In genomic region chr11:76494360-76495126, GRCm38 (mm10) we compare ENCODE assay signal across 8 mouse cellular contexts.
DNase-seq lines count a peak whose midpoint lies in the region; ATAC-seq lines count a peak whose summit lies in the region.

No protein-coding gene starts in this region.

- H3K4me1 ChIP-seq in intestine, embryonic 14.5 days (replicated peaks; ENCODE audit: control insufficient read depth, insufficient read depth, low read length): peaks cover 54% of the 10 kb centered on the region

- intact Hi-C loops in left cerebral cortex, postnatal 36 days (cut with DNase I): loop anchor here (5.0 kb wide), 1 partner anchor 37 kb away; no protein-coding TSS in a partner anchor

- ATAC-seq in common myeloid progenitor, adult 5-6 weeks (replicated peaks; ENCODE audit: low read depth, poor library complexity, severe bottlenecking): peak; percentile 26
- ATAC-seq in intestine, embryonic 14.5 days (replicated peaks; ENCODE audit: low FRiP score, low TSS enrichment, low read depth): peak; percentile 37

- no peaks in the 10 kb centered on the region for H3K36me3 ChIP-seq in intestine, embryonic 14.5 days (ENCODE audit: control insufficient read depth, insufficient read depth, low read length)

- peak overlapping the region; percentile 67 for H3K4me3 ChIP-seq in intestine, embryonic 14.5 days (ENCODE audit: low read depth, low read length)

- H3K27me3 ChIP-seq in intestine, embryonic 14.5 days (replicated peaks; ENCODE audit: control insufficient read depth, insufficient read depth, low read length): no peaks in the 10 kb centered on the region

- peak; percentile 51 for DNase-seq in ZHBTc4 (ENCODE audit: low read depth, low spot score)
- DNase-seq in gastrocnemius, postnatal 25 days: peak; percentile 87
- peak; percentile 90 for DNase-seq in intestine, embryonic 14.5 days (ENCODE audit: low spot score)
- peak; percentile 80 to 82 for DNase-seq in left cerebral cortex, postnatal 36 days (ENCODE audit: low spot score in 2 of 2)
- peak; percentile 72 for DNase-seq in mesoderm, embryonic 11.5 days (ENCODE audit: low read depth, low spot score)
- DNase-seq in right cerebral cortex, postnatal 25 days: peak; percentile 84
- peak; percentile 87 for DNase-seq in yolk sac, embryonic 10.5 days (ENCODE audit: low spot score)

- peak overlapping the region; percentile 97 for H3K27ac ChIP-seq in intestine, embryonic 14.5 days (ENCODE audit: low read depth)

- H3K4me2 ChIP-seq in intestine, embryonic 14.5 days (ENCODE audit: low read length): peak overlapping the region; percentile 82

- under 1% methylated on average over 65 of the region's 67 CpGs for WGBS in intestine, embryonic 14.5 days

- H3K9me3 ChIP-seq in intestine, embryonic 14.5 days (ENCODE audit: control insufficient read depth, low read length): no peaks in the 10 kb centered on the region

- peak overlapping the region; percentile 86 for H3K9ac ChIP-seq in intestine, embryonic 14.5 days (ENCODE audit: low read length)

Comparison
In these comparisons a context has a peak if more than half of its experiments do, and no peak if none do; other contexts are left out.
1. Peak in every context shown above with its lines: DNase-seq, ATAC-seq, H3K4me3 ChIP-seq and H3K27ac ChIP-seq.